Mouse (Mus musculus) erythroblast, adult 5-6 weeks (primary cell): Measurements from ENCODE around the gene Gm36028. TPM values are rescaled to one million over a fixed set of nuclear protein-coding genes. Genes with fewer than 3 reads are reported as not detected.

Experiments used
- ATAC-seq: replicated peaks from 2 replicates; pipeline ENCODE4 v1.8.0; 2016; ENCODE audit warnings: moderate number of reproducible peaks, mild to moderate bottlenecking, moderate TSS enrichment, inconsistent platforms; ENCODE audit not compliant: poor library complexity, low FRiP score, severe bottlenecking
- total RNA-seq, 2 experiments: library from RNA; stranded (forward) in 1 of 2; stranded (reverse) in 1 of 2; fragments of 150-400 nt in 1 of 2; fragments of 200-764, 138-1000 nt in 1 of 2; gene quantifications; 2 replicates each; pipeline versions ENCODE4 v1.2.3 to v1.2.4; 2015 to 2017; ENCODE audit warnings: low replicate concordance in 2 of 2

The Gm36028 gene
- total RNA-seq, 2 experiments from 2014 or later: not detected

DNA sequence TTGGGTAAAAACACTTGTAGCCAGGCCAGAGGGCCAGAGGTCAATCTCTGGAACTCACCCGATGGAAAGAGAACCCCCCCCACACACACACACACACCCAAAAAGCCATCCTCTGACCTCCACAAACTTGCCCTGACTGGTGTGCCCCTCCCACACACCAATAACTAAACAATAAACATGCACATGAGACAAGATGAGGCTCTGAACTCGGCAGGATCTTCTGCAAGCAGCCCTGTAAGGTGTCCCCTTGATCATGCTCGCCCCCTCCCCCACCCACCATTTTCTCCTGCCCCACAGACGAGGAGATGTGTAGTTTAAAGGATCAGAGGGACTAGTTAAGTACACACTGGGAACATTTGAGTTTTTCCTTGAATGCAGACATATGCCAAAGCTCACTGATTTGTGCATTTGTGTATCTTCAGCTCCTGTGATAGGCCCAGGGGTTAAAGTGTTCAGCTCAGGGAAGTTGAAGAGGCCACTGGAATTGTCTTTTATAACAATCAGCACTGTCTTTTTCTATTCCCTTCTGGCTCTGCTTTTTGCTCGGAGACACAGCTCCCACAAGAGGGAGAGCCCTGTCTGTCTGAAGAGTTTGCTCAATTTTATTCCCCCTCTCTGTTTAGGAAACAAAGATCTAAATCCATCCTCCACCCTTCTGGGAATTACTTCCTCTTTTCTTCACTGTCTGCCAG lies 47.1 kb downstream of the Gm36028 start:
- ATAC-seq: no peak

DNA sequence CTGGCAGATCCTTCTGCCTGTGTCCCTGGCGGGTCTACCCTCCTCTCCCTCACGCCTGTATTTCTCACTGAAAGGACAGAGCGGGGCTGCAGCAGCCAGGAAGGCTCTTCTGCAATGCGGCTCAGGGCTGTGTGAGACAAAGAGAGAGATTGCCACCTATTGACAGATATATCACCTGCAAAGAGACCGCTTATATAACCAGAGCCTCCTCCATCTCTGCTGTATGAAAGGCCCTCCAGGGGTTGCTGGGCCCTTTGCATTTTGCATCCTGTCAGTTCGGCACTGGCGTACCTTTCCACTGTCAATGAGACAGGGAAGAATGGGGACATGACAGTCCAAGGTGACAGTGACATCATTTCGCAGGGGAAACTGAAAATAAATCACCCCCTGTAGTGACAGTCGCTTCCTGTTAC lies 48.5 kb downstream of the Gm36028 start:
- no peak for ATAC-seq

DNA sequence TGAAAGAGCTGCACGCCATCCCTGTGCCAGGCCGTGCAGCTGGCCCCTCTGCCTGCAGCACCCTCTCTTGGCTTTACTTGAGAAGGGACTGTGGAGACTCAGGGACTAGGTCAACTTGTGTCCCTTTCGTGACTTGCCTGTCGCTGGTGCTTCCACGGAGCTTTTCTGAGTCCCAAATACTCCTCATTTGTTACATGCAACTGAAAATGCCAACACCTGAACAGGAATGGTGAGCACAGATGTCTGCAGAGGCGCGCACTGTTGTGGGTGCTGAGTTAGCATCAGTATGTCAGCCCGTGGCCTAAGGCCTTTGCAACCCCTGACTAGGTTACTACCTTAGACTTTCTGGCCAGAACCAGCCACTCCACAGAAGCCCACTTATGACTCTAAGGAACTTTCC lies 49.1 kb downstream of the Gm36028 start:
- ATAC-seq: no peak

DNA sequence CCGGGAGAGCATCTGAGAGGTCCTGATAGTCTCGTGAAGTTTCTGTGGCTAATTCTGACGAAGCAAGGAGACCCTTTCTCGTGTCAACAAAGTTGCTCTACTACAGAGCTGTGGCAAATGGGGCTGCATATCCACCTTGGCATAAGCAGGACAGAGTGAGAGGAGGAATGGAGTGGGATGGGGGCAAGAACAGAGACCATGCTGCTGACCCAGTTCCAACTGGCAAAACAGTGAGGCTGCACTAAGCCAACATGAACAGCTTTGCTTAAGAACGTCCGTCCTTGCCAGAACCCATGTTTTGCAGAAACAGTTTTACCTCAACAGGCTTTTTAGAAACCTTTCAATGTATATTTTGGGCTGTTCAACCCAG lies 51.3 kb downstream of the Gm36028 start:
- no peak for ATAC-seq

DNA sequence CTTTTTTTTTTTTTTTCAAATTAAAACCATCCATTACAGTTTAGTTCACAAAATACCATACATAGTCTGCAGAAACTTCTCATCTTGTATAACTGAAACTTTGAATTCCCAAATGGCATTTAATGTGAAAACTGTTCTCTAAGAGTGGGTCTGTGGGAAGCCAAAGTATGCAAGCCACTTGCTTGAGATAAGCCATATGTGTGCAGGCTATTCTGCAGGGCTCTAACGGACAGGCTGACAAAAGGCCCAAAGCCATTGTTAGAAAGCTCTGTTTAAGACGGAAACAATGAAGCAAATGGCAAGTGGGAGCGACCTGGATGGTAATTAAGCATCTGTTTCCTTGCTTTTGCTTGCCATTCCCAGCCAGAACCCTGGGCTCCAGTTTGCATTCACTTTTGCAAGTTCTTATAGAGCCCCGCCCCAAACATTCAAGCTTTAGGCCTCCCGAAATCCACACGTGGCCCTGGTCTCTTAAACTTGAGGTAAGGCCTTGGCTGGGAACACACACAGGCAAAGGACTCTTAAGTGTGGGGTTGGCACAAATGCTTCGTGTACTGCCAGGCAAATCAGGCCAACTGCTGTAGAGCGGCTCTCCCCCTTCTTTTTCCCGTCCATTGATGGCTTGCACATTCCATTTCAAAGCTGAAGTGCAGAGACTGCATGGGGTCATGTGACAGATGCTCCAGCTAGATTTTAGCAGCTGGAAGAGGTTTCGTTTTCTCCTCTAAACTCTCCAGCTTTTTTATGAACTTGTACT lies 51.9 kb downstream of the Gm36028 start:
- no peak for ATAC-seq

DNA sequence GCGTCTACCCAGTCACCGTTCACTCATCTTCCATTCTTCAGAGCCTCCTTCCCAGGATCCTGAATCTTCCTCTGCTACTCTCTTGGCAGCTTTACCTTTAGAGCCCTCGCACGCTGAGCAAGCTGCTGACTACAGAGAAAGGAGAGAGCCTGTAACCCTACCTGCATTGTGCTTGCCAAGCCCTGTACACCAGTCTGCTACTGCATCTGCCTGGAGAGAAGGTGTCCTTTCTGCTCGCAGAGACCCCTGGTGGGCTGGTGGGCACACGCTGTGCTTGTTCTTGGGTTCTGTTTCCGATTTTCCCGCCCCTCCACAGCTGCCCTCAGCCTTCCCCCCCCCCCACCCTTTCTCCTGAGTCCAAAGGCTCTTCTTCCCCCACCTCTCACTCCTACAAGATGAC lies 53.7 kb downstream of the Gm36028 start:
- ATAC-seq: no peak

DNA sequence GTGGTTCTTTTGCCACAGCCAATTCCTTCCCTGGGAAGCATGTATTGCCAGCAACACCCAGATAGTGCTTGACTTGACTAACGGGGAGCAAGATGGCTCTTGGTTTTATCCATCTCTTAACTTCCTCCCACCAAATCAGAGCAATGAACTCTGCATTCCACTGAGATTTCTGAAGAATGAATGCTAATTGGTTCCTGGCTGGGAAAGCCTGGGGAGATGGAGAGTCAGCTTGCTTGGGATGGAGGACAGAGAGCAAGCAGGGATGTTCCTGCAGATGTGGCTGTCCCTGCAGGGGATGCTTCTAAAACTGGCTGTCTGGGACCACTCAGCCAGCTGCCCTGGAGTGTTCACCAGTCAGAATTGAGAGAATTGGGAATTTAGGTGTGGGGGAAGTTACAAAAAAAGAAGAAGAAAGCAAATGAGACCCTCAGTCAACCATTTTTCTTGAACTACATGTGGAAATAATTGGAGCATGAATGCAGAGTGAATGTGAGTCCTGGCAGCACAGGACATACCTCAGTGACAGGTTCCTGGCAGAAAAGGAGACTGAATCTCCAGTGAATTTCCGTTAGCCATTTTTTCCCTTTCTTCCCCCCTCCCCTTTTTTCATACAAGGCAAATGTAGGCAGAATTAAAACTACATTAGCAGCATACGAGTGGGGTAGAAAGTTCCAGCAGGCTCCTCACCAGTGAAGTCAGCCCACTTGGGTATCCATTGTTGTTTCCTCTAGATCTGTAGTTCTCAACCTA lies 55.0 kb downstream of the Gm36028 start:
- ATAC-seq: no peak

DNA sequence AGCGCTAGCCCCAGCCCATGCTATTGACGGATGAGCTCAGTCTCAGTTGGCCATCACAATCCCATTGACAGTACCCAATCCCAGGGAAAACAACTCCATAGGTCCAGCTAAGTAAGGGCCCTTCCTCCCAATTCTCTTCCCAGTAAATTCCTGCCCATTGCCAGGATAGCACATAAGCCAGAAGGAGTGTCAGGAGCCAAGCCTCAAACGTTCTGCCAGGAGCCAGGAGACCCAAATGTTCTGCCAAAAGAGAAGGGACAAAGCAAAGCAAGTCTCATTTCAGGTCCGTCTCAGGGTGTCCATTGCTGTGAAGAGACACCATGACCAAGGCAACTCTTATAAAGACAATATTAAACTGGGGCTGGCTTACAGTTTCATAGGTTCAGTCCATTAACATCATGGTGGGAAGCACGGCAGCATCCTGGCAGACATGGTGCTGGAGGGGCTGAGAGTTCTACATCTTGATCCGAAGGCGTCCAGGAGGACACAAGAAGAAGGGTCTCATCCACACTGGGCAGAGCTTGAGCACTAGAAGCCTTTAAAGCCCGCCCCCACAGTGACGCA lies 57.5 kb downstream of the Gm36028 start:
- no peak for ATAC-seq

DNA sequence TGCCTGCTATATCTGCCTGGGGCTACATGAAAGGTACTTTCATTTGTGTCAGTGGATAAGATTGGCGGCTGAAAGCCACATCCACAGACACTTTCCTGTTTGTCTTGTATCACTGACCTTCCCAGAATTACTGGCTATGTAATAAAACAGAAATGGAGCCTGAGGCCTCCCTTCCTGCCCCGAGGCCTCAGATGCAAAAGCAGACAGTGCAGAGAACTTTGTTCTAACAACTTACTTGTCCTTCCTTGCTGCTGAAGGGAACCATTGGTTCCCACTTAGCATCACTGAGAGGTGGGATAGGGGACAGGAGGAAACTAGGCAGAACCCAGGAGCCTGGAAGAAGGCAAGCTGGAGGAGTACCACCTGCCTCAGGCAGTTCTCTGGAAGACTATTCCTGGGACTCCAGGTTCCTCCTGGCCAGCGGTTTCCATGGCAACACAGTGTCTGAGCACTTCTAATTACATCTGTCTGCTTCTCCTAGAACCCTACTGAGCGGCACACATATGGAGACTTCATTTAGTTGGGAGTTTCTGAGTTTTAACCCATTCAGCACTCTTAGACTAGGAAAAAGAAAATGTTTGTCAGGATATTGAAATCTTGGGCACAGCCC lies 58.2 kb downstream of the Gm36028 start:
- ATAC-seq: no peak

DNA sequence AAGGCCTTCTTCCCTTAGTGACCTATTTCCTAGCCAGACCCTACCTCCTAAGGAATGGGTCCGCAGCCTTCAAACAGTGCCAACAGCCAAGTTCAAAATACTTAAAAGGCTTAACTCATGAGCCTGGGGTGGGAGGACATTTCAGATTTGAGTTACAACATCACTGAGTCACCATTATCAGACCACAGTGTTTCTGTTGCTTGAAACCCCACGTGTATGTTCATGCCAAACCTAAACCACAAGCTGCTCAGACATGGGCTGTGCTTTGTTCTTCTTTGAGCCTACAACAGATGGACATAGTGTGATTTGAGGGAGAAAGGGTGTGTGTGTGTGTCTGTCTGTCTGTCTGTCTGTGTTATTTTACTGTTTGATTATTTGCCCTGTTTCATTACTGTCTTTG lies 59.8 kb downstream of the Gm36028 start:
- ATAC-seq: no peak

Other genes starting within 250 kb of the Gm36028 start
- gene Ndufb4, start 206.7 kb downstream of the Gm36028 start, total RNA-seq (2015; ENCODE audit: low replicate concordance): 15.7 and 28.2 TPM in 2 replicates
- 0.42 and 8.2 TPM in 2 replicates for gene Ndufb4, start 206.7 kb downstream of the Gm36028 start, total RNA-seq (2017; ENCODE audit: low replicate concordance)
- gene Fstl1, start 84.3 kb downstream of the Gm36028 start, total RNA-seq (2015; ENCODE audit: low replicate concordance): 0.63 TPM in 1 of 2 replicates, not detected in the other
- gene Fstl1, start 84.3 kb downstream of the Gm36028 start, total RNA-seq (2017; ENCODE audit: low replicate concordance): 0.77 and 0.98 TPM in 2 replicates
- gene Lrrc58, start 7.2 kb upstream of the Gm36028 start, total RNA-seq (2015; ENCODE audit: low replicate concordance): 7.9 and 17.1 TPM in 2 replicates
- 5.6 and 8.1 TPM in 2 replicates for gene Lrrc58, start 7.2 kb upstream of the Gm36028 start, total RNA-seq (2017; ENCODE audit: low replicate concordance)
- gene Gpr156, start 55.4 kb upstream of the Gm36028 start, total RNA-seq (2015; ENCODE audit: low replicate concordance): not detected in 2 replicates
- not detected in 2 replicates for gene Gpr156, start 55.4 kb upstream of the Gm36028 start, total RNA-seq (2017; ENCODE audit: low replicate concordance)
- gene Gsk3b, start 227.9 kb upstream of the Gm36028 start, total RNA-seq (2015; ENCODE audit: low replicate concordance): 13.1 and 17.1 TPM in 2 replicates
- gene Gsk3b, start 227.9 kb upstream of the Gm36028 start, total RNA-seq (2017; ENCODE audit: low replicate concordance): 17.9 and 29.8 TPM in 2 replicates